Mouse (Mus musculus) hindbrain, embryonic 15.5 days (tissue): ENCODE measurements at regions not wholly inside any gene's neighbourhood (a gene's known extent, or its start where the extent isn't known, plus 50 kb on each side); places are given as distances from the start of the nearest gene placed in this dataset.
A peak's percentile ranks its signal among the peaks of the same experiment; 100 is the strongest.

Source experiments
- ATAC-seq: fragments of 200-750 bp; cut with Nextera tagmentation; 2 replicates; pipeline ENCODE4 v1.8.0; 2017; ENCODE audit warnings: low read depth, moderate number of reproducible peaks, moderate TSS enrichment; ENCODE audit not compliant: low FRiP score
- H3K27ac ChIP-seq: fragments of 300-500 bp; sonication (generic); replicated peaks from 2 replicates; pipeline ENCODE4 v1.5.1; 2015; ENCODE audit warnings: mild to moderate bottlenecking, inconsistent platforms
- H3K27me3 ChIP-seq: fragments of 300-500 bp; sonication (generic); 2 replicates; pipeline ENCODE4 v1.6.1; 2015; ENCODE audit warnings: control low read depth, inconsistent platforms
- H3K36me3 ChIP-seq: fragments of 300-500 bp; sonication (generic); 2 replicates; pipeline ENCODE4 v1.6.1; 2015; ENCODE audit warnings: control low read depth, inconsistent platforms
- H3K4me1 ChIP-seq: fragments of 300-500 bp; sonication (generic); replicated peaks from 2 replicates; pipeline ENCODE4 v1.6.1; 2015; ENCODE audit warnings: control low read depth, inconsistent platforms
- H3K4me2 ChIP-seq: fragments of 300-500 bp; sonication (generic); 2 replicates; pipeline ENCODE4 v1.6.1; 2015; ENCODE audit warnings: moderate library complexity, mild to moderate bottlenecking, inconsistent platforms
- H3K4me3 ChIP-seq: fragments of 300-500 bp; sonication (generic); 2 replicates; pipeline ENCODE4 v1.5.1; 2015; ENCODE audit warnings: mild to moderate bottlenecking, inconsistent platforms
- H3K9ac ChIP-seq: fragments of 300-500 bp; sonication (generic); 2 replicates; pipeline ENCODE4 v1.6.1; 2015; ENCODE audit warnings: inconsistent platforms
- H3K9me3 ChIP-seq: fragments of 300-500 bp; sonication (generic); 2 replicates; pipeline ENCODE4 v1.6.1; 2016; ENCODE audit warnings: control low read depth, inconsistent platforms
- WGBS: fragments of 180-500 bp; shearing (Covaris S2); methylation state at CpG from one replicate; pipeline ENCODE4 v1.1.7; 2015; 5-methylcytosine and 5-hydroxymethylcytosine counted together

DNA sequence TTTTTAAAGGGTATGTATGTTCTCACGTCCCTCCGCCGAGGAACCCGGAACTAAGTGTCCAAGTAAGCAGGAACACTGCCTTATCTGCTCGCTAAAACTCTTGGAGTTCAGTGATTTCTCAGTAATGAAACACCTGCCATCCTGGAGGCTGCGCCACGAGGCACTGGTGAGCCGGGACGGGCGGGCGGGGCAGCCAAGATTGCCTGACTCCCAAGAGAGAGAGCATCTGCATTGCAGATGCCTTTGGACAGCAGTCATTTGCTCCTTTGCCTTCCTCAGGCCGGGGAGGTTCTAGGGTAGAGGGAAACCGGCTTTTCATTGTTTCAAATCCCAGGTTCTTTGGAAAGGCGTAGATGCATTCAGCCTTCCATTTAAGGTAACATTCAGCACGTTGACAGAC, 450.8 kb downstream of the Zfp704 start:
- Histone ChIP-seq H3K27ac (no peak overlapping the region), H3K27me3 (no peaks in the 10 kb centered on the region), H3K4me1 (no peaks in the 10 kb centered on the region), H3K9me3 (no peaks in the 10 kb centered on the region), H3K4me2 (no peak overlapping the region), H3K9ac (no peak overlapping the region), H3K36me3 (no peaks in the 10 kb centered on the region), H3K4me3 (no peak overlapping the region)
- no peak for ATAC-seq
- WGBS: 32% methylated on average over 15 of the region's 15 CpGs

- H3K27me3 ChIP-seq: no peaks in the 10 kb centered on the region
- ATAC-seq: 0 out of 2 replicates have a peak, but pooled peaks have one; percentile 38
- no peaks in the 10 kb centered on the region for H3K9me3 ChIP-seq
- no peak overlapping the region for H3K27ac ChIP-seq
- H3K4me3 ChIP-seq: no peak overlapping the region
- no peak overlapping the region for H3K9ac ChIP-seq
- H3K4me1 ChIP-seq: no peaks in the 10 kb centered on the region; the same call in 1 of the 2 replicates
- no peaks in the 10 kb centered on the region for H3K36me3 ChIP-seq
- 91% methylated on average over 7 of the region's 7 CpGs for WGBS
- no peak overlapping the region for H3K4me2 ChIP-seq
These were observed 455.7 kb downstream of the Zfp704 start for GRCm38 (mm10) chr3:9154172-9154571.

- Histone ChIP-seq H3K27ac (no peak overlapping the region), H3K4me3 (no peak overlapping the region), H3K4me1 (no peaks in the 10 kb centered on the region; the same call in 1 of the 2 replicates), H3K36me3 (no peaks in the 10 kb centered on the region), H3K9me3 (no peaks in the 10 kb centered on the region), H3K4me2 (no peak overlapping the region), H3K27me3 (no peaks in the 10 kb centered on the region), H3K9ac (no peak overlapping the region)
- 37% methylated on average over 5 of the region's 5 CpGs for WGBS
- no peak for ATAC-seq
These were observed 456.2 kb downstream of the Zfp704 start for GRCm38 (mm10) chr3:9153690-9154089.

DNA sequence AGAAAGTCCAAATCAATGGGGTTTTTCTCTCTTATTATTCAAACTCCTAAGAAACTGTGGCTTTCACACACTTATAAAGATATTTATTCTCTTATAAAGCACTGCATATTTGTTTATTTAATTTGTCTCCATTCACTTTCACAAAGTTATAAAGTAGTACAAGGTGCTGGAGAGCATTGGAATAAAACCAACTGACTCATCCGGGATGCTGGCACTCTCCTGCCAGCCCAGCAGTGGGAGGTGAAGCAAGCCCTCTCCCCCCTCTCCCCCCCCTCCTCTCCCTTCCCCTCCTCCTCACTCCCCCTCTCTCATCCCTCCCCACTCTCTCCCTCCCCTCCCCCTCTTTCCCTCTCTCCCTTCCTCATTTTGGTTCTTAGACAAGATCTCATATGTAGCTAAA, 457.6 kb downstream of the Zfp704 start:
- ATAC-seq: no peak
- Histone ChIP-seq H3K9ac (no peak overlapping the region), H3K36me3 (no peaks in the 10 kb centered on the region), H3K9me3 (no peaks in the 10 kb centered on the region), H3K27me3 (no peaks in the 10 kb centered on the region), H3K4me1 (no peaks in the 10 kb centered on the region; the same call in 1 of the 2 replicates), H3K27ac (no peak overlapping the region), H3K4me3 (no peak overlapping the region), H3K4me2 (no peak overlapping the region)
- 52% methylated on average over 1 of the region's 1 CpGs for WGBS

- Histone ChIP-seq H3K9ac (no peak overlapping the region), H3K9me3 (no peaks in the 10 kb centered on the region), H3K4me1 (no peaks in the 10 kb centered on the region; the same call in 1 of the 2 replicates), H3K27ac (no peak overlapping the region), H3K27me3 (no peaks in the 10 kb centered on the region), H3K36me3 (no peaks in the 10 kb centered on the region), H3K4me2 (no peak overlapping the region), H3K4me3 (no peak overlapping the region)
- ATAC-seq: no peak
- WGBS: 66% methylated on average over 2 of the region's 2 CpGs
These were observed 458.3 kb downstream of the Zfp704 start for GRCm38 (mm10) chr3:9151590-9151989.

DNA sequence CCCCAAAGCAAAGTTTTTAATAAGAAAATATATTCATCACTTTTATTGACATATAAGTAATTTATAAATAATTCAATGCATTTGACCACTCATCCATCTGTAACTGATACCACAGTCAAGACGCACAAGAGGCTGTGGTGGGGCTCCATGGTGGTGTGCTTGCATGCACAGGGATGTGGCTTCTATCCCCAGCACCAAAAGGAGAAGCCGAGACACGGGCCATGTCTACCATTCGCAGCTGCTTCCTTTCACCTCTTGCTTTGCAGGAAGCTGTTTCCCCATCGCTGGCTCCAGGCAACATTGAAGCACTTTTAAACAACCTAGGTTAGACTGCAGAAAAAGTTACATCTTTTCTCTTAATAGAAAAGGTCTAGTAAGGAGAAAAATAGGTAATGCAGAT, 461.3 kb downstream of the Zfp704 start:
- 90% methylated on average over 5 of the region's 5 CpGs for WGBS
- ATAC-seq: no peak

DNA sequence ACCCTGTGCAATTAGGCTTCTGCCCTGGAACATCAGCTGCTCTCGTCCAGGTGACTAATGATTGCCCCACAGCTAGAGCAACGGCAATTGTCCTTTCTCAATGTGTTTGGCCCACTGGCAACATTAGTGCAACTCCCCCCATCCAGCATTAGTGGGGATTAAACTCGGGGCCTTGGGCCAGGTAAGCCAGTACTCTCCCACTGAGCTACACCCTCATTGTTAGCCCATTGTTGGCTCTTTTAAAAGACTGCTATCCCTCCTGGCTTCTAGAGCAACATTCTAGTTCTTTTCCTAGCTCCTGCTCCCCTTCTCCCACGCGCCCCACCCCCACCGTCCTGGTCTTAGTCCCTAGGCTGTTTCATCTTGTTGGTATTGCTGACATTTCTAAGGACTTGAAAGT, 463.4 kb downstream of the Zfp704 start:
- WGBS: 72% methylated on average over 6 of the region's 6 CpGs

More for the DNA sequence above, 461.3 kb downstream of the Zfp704 start:
- Histone ChIP-seq H3K4me1 (no peaks in the 10 kb centered on the region), H3K27ac (no peak overlapping the region), H3K9ac (no peak overlapping the region), H3K36me3 (no peaks in the 10 kb centered on the region), H3K9me3 (no peaks in the 10 kb centered on the region), H3K4me2 (no peak overlapping the region), H3K27me3 (no peaks in the 10 kb centered on the region), H3K4me3 (no peak overlapping the region)

DNA sequence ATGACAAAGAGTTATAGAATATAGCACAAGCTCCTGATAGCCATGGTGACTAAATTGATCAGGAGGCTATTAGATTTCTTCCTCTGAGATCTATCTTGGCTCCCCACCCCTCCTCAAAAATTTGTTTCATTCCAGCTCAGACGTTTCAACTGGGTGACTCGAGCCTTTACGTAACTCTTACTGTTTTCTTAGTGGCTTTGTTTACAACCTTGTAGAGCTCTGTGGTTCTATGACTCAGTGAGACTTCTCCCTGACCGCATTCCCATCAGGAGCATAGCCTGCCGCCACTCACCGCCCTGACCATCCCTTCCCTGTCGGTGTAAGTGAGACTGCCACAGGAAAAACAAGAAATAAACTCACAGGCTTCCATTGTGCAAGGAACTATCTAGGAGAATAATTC, 464.3 kb downstream of the Zfp704 start:
- Histone ChIP-seq H3K9me3 (no peaks in the 10 kb centered on the region), H3K27me3 (no peaks in the 10 kb centered on the region), H3K4me2 (no peak overlapping the region), H3K4me3 (no peak overlapping the region), H3K4me1 (no peaks in the 10 kb centered on the region), H3K27ac (no peak overlapping the region), H3K36me3 (no peaks in the 10 kb centered on the region), H3K9ac (no peak overlapping the region)
- whole genome bisulfite sequencing: 90% methylated on average over 7 of the region's 7 CpGs
- no peak for ATAC-seq

More for the DNA sequence above, 463.4 kb downstream of the Zfp704 start:
- no peaks in the 10 kb centered on the region for H3K9me3 ChIP-seq
- H3K4me1 ChIP-seq: no peaks in the 10 kb centered on the region
- no peak for ATAC-seq
- no peaks in the 10 kb centered on the region for H3K27me3 ChIP-seq
- H3K4me2 ChIP-seq: no peak overlapping the region
- no peak overlapping the region for H3K4me3 ChIP-seq
- no peaks in the 10 kb centered on the region for H3K36me3 ChIP-seq
- H3K9ac ChIP-seq: no peak overlapping the region
- H3K27ac ChIP-seq: no peak overlapping the region

- ATAC-seq: no peak
These were observed 468.0 kb downstream of the Zfp704 start for GRCm38 (mm10) chr3:9141836-9142235.

GRCm38 (mm10) chr3:9137131-9137874, 472.6 kb downstream of the Zfp704 start:
- H3K9me3 ChIP-seq: no peaks in the 10 kb centered on the region
- 77% methylated on average over 22 of the region's 22 CpGs for WGBS
- no peaks in the 10 kb centered on the region for H3K36me3 ChIP-seq
- H3K4me3 ChIP-seq: no peak overlapping the region
- no peak overlapping the region for H3K9ac ChIP-seq
- no peak overlapping the region for H3K4me2 ChIP-seq
- ATAC-seq: peak; percentile 56; the same call in 1 of the 2 replicates
- no peaks in the 10 kb centered on the region for H3K27me3 ChIP-seq
- H3K27ac ChIP-seq: no peak overlapping the region
- H3K4me1 ChIP-seq: no peaks in the 10 kb centered on the region

More at GRCm38 (mm10) chr3:9141836-9142235, 468.0 kb downstream of the Zfp704 start:
- no peak overlapping the region for H3K27ac ChIP-seq
- H3K9me3 ChIP-seq: no peaks in the 10 kb centered on the region
- H3K27me3 ChIP-seq: no peaks in the 10 kb centered on the region
- H3K9ac ChIP-seq: no peak overlapping the region
- no peaks in the 10 kb centered on the region for H3K4me1 ChIP-seq
- no peak overlapping the region for H3K4me2 ChIP-seq
- H3K36me3 ChIP-seq: no peaks in the 10 kb centered on the region
- H3K4me3 ChIP-seq: no peak overlapping the region
- WGBS: 75% methylated on average over 5 of the region's 5 CpGs

- Histone ChIP-seq H3K4me2 (no peak overlapping the region), H3K9ac (no peak overlapping the region), H3K27me3 (no peaks in the 10 kb centered on the region), H3K4me3 (no peak overlapping the region), H3K36me3 (no peaks in the 10 kb centered on the region), H3K9me3 (no peaks in the 10 kb centered on the region), H3K27ac (no peak overlapping the region), H3K4me1 (no peaks in the 10 kb centered on the region)
- no peak for ATAC-seq
- WGBS: 70% methylated on average over 12 of the region's 12 CpGs
These were observed 475.9 kb downstream of the Zfp704 start for GRCm38 (mm10) chr3:9133991-9134390.

- no peak overlapping the region for H3K27ac ChIP-seq
- no peak overlapping the region for H3K4me3 ChIP-seq
- no peaks in the 10 kb centered on the region for H3K36me3 ChIP-seq
- no peaks in the 10 kb centered on the region for H3K9me3 ChIP-seq
- 86% methylated on average over 12 of the region's 12 CpGs for WGBS
- no peak overlapping the region for H3K9ac ChIP-seq
- ATAC-seq: no peak
- H3K4me2 ChIP-seq: no peak overlapping the region
- no peaks in the 10 kb centered on the region for H3K4me1 ChIP-seq
- H3K27me3 ChIP-seq: no peaks in the 10 kb centered on the region
These were observed 477.7 kb downstream of the Zfp704 start for GRCm38 (mm10) chr3:9132104-9132751.
